Mouse (Mus musculus): ENCODE data around the gene Rfx8.

Rfx8 gene

GRCm38 (mm10) chr1:39637139-39637538 lies 83.7 kb downstream of the Rfx8 start:
- DNase-seq = no peak

GRCm38 (mm10) chr1:39636660-39637059 lies 84.1 kb downstream of the Rfx8 start:
- no peak for DNase-seq

- no peak for DNase-seq
Observed at GRCm38 (mm10) chr1:39636196-39636595, 84.6 kb downstream of the Rfx8 start.

- DNase-seq = no peak
Observed at GRCm38 (mm10) chr1:39628606-39629005, 92.2 kb downstream of the Rfx8 start.

GRCm38 (mm10) chr1:39625491-39625890 lies 95.3 kb downstream of the Rfx8 start:
- DNase-seq = no peak

GRCm38 (mm10) chr1:39623729-39624128 lies 97.1 kb downstream of the Rfx8 start:
- no peak for DNase-seq

- no peak for DNase-seq
Observed at GRCm38 (mm10) chr1:39623106-39623505, 97.7 kb downstream of the Rfx8 start.

GRCm38 (mm10) chr1:39618524-39618923 lies 102.3 kb downstream of the Rfx8 start:
- no peak for DNase-seq

- DNase-seq = no peak
Observed at GRCm38 (mm10) chr1:39615526-39615925, 105.3 kb downstream of the Rfx8 start.
